Mouse (Mus musculus): ENCODE results near the gene Zfp607a. TPM values are rescaled to one million over a fixed set of nuclear protein-coding genes. Genes with fewer than 3 reads are reported as not detected.

Zfp607a gene
- total RNA-seq (2021) = 1 to 10 TPM; 2.5 to 3.4 TPM
- 0.47 and 1.8 TPM in 2 replicates for polyA plus RNA-seq (2012; rRNA removed)
- long read RNA-seq, partial matches to known transcripts = 0 of 5 reads
- long read RNA-seq, other reads (novel, unspliced or antisense) = 1 of 5 reads

GRCm38 (mm10) chr7:27857227-27857626 is at the start of gene Zfp607a:
TSS of gene Zfp607a (plus strand) at chr7:27857527.
- Histone ChIP-seq H3K36me3 (ENCODE audit: control insufficient read depth, insufficient read depth, low read length) (peaks cover 2% of the 10 kb centered on the region), H3K4me3 (no peak within 1 kb of the TSS), H3K27ac (no peak within 1 kb of the TSS), H3K9ac (ENCODE audit: low read depth, low read length) (no peak within 1 kb of the TSS), H3K79me2 (replicated peaks; ENCODE audit: control insufficient read depth, insufficient read depth, low read length) (no peaks in the 10 kb centered on the region), H3K4me1 (ENCODE audit: control insufficient read depth, insufficient read depth, low read length) (peaks cover 5% of the 10 kb centered on the region; the same call in 1 of the 2 replicates), H3K27me3 (ENCODE audit: control insufficient read depth, insufficient read depth, low read length) (no peaks in the 10 kb centered on the region)
- WGBS = 95% methylated on average over 1 of the region's 1 CpGs
- TF ChIP-seq POLR2A (IDR thresholded peaks at IDR 0.05; ENCODE audit: insufficient read depth, low read depth, low read length) = no peak
- TF ChIP-seq CTCF (IDR thresholded peaks at IDR 0.05) = no peak
- no peak for TF ChIP-seq EP300 (IDR thresholded peaks at IDR 0.05; ENCODE audit: insufficient read depth, low read depth, low read length)
- intact Hi-C loops (cut with DNase I) = no loop called here
- no peak for DNase-seq

- 95% methylated on average over 7 of the region's 7 CpGs for WGBS
- no peaks in the 10 kb centered on the region for H3K4me1 ChIP-seq (ENCODE audit: control insufficient read depth, insufficient read depth, low read length)
- no peak overlapping the region for H3K4me3 ChIP-seq
- no peaks in the 10 kb centered on the region; the same call in 1 of the 2 replicates for H3K36me3 ChIP-seq (ENCODE audit: control insufficient read depth, insufficient read depth, low read length)
- H3K27ac ChIP-seq = no peak overlapping the region
- TF ChIP-seq POLR2A (IDR thresholded peaks at IDR 0.05; ENCODE audit: insufficient read depth, low read depth, low read length) (no peak), CTCF (IDR thresholded peaks at IDR 0.05) (no peak), EP300 (IDR thresholded peaks at IDR 0.05; ENCODE audit: insufficient read depth, low read depth, low read length) (no peak)
- H3K27me3 ChIP-seq (ENCODE audit: control insufficient read depth, insufficient read depth, low read length) = no peaks in the 10 kb centered on the region
- H3K9ac ChIP-seq (ENCODE audit: low read depth, low read length) = no peak overlapping the region
- intact Hi-C loops (cut with DNase I) = no loop called here
- no peak for DNase-seq
- no peaks in the 10 kb centered on the region for H3K79me2 ChIP-seq (replicated peaks; ENCODE audit: control insufficient read depth, insufficient read depth, low read length)
Observed at GRCm38 (mm10) chr7:27818526-27819110, 38.7 kb upstream of the Zfp607a start.

- H3K36me3 ChIP-seq (ENCODE audit: control insufficient read depth, insufficient read depth, low read length) = no peaks in the 10 kb centered on the region; the same call in 1 of the 2 replicates
- H3K4me3 ChIP-seq = no peak overlapping the region
- intact Hi-C loops (cut with DNase I) = no loop called here
- no peak overlapping the region for H3K27ac ChIP-seq
- no peaks in the 10 kb centered on the region for H3K27me3 ChIP-seq (ENCODE audit: control insufficient read depth, insufficient read depth, low read length)
- DNase-seq = no peak
- H3K9ac ChIP-seq (ENCODE audit: low read depth, low read length) = no peak overlapping the region
- H3K4me1 ChIP-seq (ENCODE audit: control insufficient read depth, insufficient read depth, low read length) = no peaks in the 10 kb centered on the region
- H3K79me2 ChIP-seq (replicated peaks; ENCODE audit: control insufficient read depth, insufficient read depth, low read length) = no peaks in the 10 kb centered on the region
- TF ChIP-seq EP300 (IDR thresholded peaks at IDR 0.05; ENCODE audit: insufficient read depth, low read depth, low read length) = no peak
- no peak for TF ChIP-seq CTCF (IDR thresholded peaks at IDR 0.05)
- TF ChIP-seq POLR2A (IDR thresholded peaks at IDR 0.05; ENCODE audit: insufficient read depth, low read depth, low read length) = no peak
Observed at GRCm38 (mm10) chr7:27822611-27823010, 34.7 kb upstream of the Zfp607a start.

- Histone ChIP-seq H3K4me1 (ENCODE audit: control insufficient read depth, insufficient read depth, low read length) (peaks cover 1% of the 10 kb centered on the region; the same call in 1 of the 2 replicates), H3K4me3 (no peak overlapping the region), H3K79me2 (replicated peaks; ENCODE audit: control insufficient read depth, insufficient read depth, low read length) (no peaks in the 10 kb centered on the region), H3K27me3 (ENCODE audit: control insufficient read depth, insufficient read depth, low read length) (no peaks in the 10 kb centered on the region), H3K27ac (no peak overlapping the region), H3K9ac (ENCODE audit: low read depth, low read length) (no peak overlapping the region), H3K36me3 (ENCODE audit: control insufficient read depth, insufficient read depth, low read length) (no peaks in the 10 kb centered on the region)
- intact Hi-C loops (cut with DNase I) = no loop called here
- no peak for DNase-seq
- 83% methylated on average over 2 of the region's 2 CpGs for WGBS
- TF ChIP-seq EP300 (IDR thresholded peaks at IDR 0.05; ENCODE audit: insufficient read depth, low read depth, low read length) (no peak), CTCF (IDR thresholded peaks at IDR 0.05) (no peak), POLR2A (IDR thresholded peaks at IDR 0.05; ENCODE audit: insufficient read depth, low read depth, low read length) (no peak)
Observed at GRCm38 (mm10) chr7:27834131-27834530, 23.2 kb upstream of the Zfp607a start.

GRCm38 (mm10) chr7:27837896-27838295 is 19.4 kb upstream of the Zfp607a start:
- Histone ChIP-seq H3K79me2 (replicated peaks; ENCODE audit: control insufficient read depth, insufficient read depth, low read length) (no peaks in the 10 kb centered on the region), H3K36me3 (ENCODE audit: control insufficient read depth, insufficient read depth, low read length) (no peaks in the 10 kb centered on the region), H3K9ac (ENCODE audit: low read depth, low read length) (peak overlapping the region; percentile 62), H3K4me1 (ENCODE audit: control insufficient read depth, insufficient read depth, low read length) (peaks cover 1% of the 10 kb centered on the region; the same call in 1 of the 2 replicates), H3K27me3 (ENCODE audit: control insufficient read depth, insufficient read depth, low read length) (no peaks in the 10 kb centered on the region), H3K27ac (peak overlapping the region; percentile 77), H3K4me3 (peak overlapping the region; percentile 61)
- intact Hi-C loops (cut with DNase I) = loop anchor here (2.0 kb wide), 1 partner anchor 21 kb away; no protein-coding TSS in a partner anchor
- no peak for DNase-seq
- TF ChIP-seq CTCF (IDR thresholded peaks at IDR 0.05) (no peak), EP300 (IDR thresholded peaks at IDR 0.05; ENCODE audit: insufficient read depth, low read depth, low read length) (no peak), POLR2A (IDR thresholded peaks at IDR 0.05; ENCODE audit: insufficient read depth, low read depth, low read length) (no peak)
- WGBS = 30% methylated on average over 6 of the region's 6 CpGs

Measured in heart, adult 2 months (tissue).